In the genomic region with DNA sequence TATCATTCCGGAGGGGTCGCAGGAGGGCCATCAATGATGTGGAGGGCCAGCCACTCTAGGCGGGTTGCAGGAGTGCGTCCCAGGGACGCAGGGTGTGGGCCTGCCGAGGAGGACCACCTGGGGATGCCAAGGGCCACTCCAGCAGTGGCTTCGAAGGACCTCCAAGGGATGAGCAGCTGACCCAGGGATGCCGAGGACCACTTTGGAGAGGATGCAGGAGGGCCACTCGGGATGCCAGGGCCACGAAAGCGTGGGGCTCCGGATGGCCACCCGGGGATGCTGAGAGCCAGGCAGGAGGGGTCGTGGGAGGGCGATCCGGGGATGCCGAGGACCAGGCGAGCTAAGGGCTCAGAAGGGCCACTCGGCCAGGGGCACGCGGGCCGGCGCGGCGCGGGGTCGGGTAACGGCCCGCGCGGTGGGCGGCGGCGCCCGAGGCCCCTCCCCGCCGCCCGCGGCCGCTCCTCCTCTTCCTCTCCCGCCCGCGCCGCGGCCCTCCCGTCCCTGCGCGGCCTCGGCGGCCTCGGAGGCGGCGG, we compare ENCODE assay signal across 1 mouse cellular context.
TF ChIP-seq lines count a peak whose summit lies in the region.

TSS of gene Mta1 (plus strand) at position 530 of the 533 bp plus-strand sequence.

TF ChIP-seq in CH12.LX, 34 proteins besides CTCF, POLR2A, EP300 and RAD21 (continued from another document):
- TF ChIP-seq POLR2AphosphoS2 (IDR thresholded peaks at IDR 0.05; ENCODE audit: low read depth, low read length) (no peak), UBTF (IDR thresholded peaks at IDR 0.05; ENCODE audit: low read depth, low read length) (no peak), USF1 (IDR thresholded peaks at IDR 0.05; ENCODE audit: low read depth, low read length) (no peak)
